Mouse (Mus musculus) liver, postnatal 0 days (tissue): ENCODE measurements around the gene Klhl41. TPM values are rescaled to one million over a fixed set of nuclear protein-coding genes. Genes with fewer than 3 reads are reported as not detected.
A peak's percentile ranks its signal among the peaks of the same experiment; 100 is the strongest.

Experiments used
- ATAC-seq: fragments of 200-750 bp; cut with Nextera tagmentation; 2 replicates; pipeline ENCODE4 v1.8.0; 2017; ENCODE audit warnings: mild to moderate bottlenecking, moderate library complexity
- DNase-seq: peaks from one replicate; pipeline ENCODE4 v3.0.0-alpha.2; 2016
- H3K27ac ChIP-seq: fragments of 300-500 bp; sonication (generic); 2 replicates; pipeline ENCODE4 v1.5.1; 2014; ENCODE audit warnings: antibody characterized with exemption, moderate library complexity, mild to moderate bottlenecking, low read depth
- H3K27me3 ChIP-seq: fragments of 300-500 bp; sonication (generic); 2 replicates; pipeline ENCODE4 v1.6.1; 2014; ENCODE audit warnings: low read length, control low read depth, mixed read lengths; ENCODE audit not compliant: insufficient read depth
- H3K36me3 ChIP-seq: fragments of 300-500 bp; sonication (generic); replicated peaks from 2 replicates; pipeline ENCODE4 v1.6.1; 2014; ENCODE audit warnings: mild to moderate bottlenecking, control low read depth, low read length, moderate library complexity, mixed read lengths; ENCODE audit not compliant: insufficient read depth
- H3K4me1 ChIP-seq: fragments of 300-500 bp; sonication (generic); 2 replicates; pipeline ENCODE4 v1.6.1; 2014; ENCODE audit warnings: antibody characterized with exemption, mild to moderate bottlenecking, control low read depth; ENCODE audit not compliant: insufficient read depth
- H3K4me2 ChIP-seq: fragments of 300-500 bp; sonication (generic); 2 replicates; pipeline ENCODE4 v1.6.1; 2014; ENCODE audit warnings: low read depth, mild to moderate bottlenecking, low read length, moderate library complexity, mixed read lengths
- H3K4me3 ChIP-seq: fragments of 300-500 bp; sonication (generic); 2 replicates; pipeline ENCODE4 v1.5.1; 2014; ENCODE audit warnings: low read depth, low read length
- H3K9ac ChIP-seq: fragments of 300-500 bp; sonication (generic); replicated peaks from 2 replicates; pipeline ENCODE4 v1.6.1; 2014; ENCODE audit warnings: mild to moderate bottlenecking, moderate library complexity
- H3K9me3 ChIP-seq: fragments of 300-500 bp; sonication (generic); 2 replicates; pipeline ENCODE4 v1.6.1; 2016; ENCODE audit warnings: mild to moderate bottlenecking, control low read depth, low read length, mixed read lengths
- CTCF ChIP-seq: sonication (generic); IDR thresholded peaks from 2 replicates; pipeline ENCODE4 v1.5.1; 2016; ENCODE audit warnings: antibody characterized with exemption, low read depth
- EP300 ChIP-seq: IDR thresholded peaks from 2 replicates; pipeline ENCODE4 v1.6.1; 2016; ENCODE audit warnings: antibody characterized with exemption, low read depth, mild to moderate bottlenecking
- WGBS: fragments of 180-500 bp; shearing (Covaris S2); extraction: QIAGEN DNeasy Blood & Tissue Kit; methylation state at CpG from one replicate; pipeline ENCODE4 v1.1.7; 2014; ENCODE audit not compliant: insufficient replicate concordance; 5-methylcytosine and 5-hydroxymethylcytosine counted together
- polyA plus RNA-seq: library from polyadenylated mRNA; unstranded; fragments of >200 nt; fragmentation: Nextera tagmentation; extraction: Ambion mirVana; gene quantifications from 2 replicates; pipeline ENCODE4 v1.2.1, GENCODE M21; 2015

The Klhl41 gene
- polyA plus RNA-seq, 1 experiment from 2014 or later: 0.11 TPM

DNA sequence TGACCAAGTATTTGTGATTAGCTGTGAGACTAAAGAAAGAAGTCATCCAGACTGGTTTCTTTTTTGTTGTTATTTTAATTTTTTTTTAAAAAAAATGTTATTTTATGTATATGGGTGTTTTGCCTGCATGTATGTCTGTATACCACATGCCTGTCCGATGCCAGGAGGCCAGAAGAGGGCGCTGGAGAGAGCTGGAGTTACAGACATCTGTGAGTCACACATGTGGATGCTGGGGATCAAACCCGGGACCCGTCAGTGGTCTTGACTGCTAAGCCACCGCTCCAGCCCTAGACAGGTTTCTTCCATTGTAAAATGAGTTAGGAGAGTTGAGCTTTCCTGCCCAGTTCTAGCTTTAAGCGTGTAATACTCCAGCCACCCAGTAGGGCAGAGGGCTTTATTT lies 10.1 kb downstream of the Klhl41 start:
- WGBS: 64% methylated on average over 6 of the region's 6 CpGs

DNA sequence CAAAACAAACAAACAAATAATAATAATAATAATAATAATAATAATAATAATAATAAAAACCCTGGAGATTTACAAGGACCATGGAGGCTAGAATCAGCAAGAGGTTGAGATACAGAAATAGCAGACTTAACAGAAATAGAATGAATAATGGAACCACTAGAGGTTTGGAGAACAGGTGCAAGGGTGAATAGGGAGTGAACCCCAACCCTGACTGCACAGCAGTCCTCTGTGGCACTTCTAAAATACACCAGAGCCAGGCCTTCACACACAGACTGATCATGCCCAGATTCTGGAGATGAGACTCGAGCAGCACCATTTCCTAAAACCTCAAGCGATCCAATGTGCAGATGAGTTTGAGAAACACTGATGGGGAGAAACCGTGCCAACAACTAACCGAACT lies 12.0 kb downstream of the Klhl41 start:
- H3K9me3 ChIP-seq: no peaks in the 10 kb centered on the region
- no peak overlapping the region for H3K27ac ChIP-seq
- no peaks in the 10 kb centered on the region for H3K27me3 ChIP-seq
- 82% methylated on average over 4 of the region's 4 CpGs for WGBS
- H3K9ac ChIP-seq: no peak overlapping the region
- DNase-seq: no peak
- TF ChIP-seq EP300 (no peak), CTCF (no peak)
- H3K4me1 ChIP-seq: no peaks in the 10 kb centered on the region
- no peaks in the 10 kb centered on the region for H3K36me3 ChIP-seq
- no peak for ATAC-seq
- H3K4me2 ChIP-seq: no peak overlapping the region
- H3K4me3 ChIP-seq: no peak overlapping the region

More for the DNA sequence above, 10.1 kb downstream of the Klhl41 start:
- Histone ChIP-seq H3K4me1 (no peaks in the 10 kb centered on the region), H3K27ac (no peak overlapping the region), H3K4me2 (no peak overlapping the region), H3K9me3 (no peaks in the 10 kb centered on the region), H3K36me3 (no peaks in the 10 kb centered on the region), H3K27me3 (no peaks in the 10 kb centered on the region), H3K4me3 (no peak overlapping the region), H3K9ac (no peak overlapping the region)
- ATAC-seq: no peak
- peak; percentile 43 for DNase-seq
- TF ChIP-seq CTCF (peak; percentile 37), EP300 (no peak)

DNA sequence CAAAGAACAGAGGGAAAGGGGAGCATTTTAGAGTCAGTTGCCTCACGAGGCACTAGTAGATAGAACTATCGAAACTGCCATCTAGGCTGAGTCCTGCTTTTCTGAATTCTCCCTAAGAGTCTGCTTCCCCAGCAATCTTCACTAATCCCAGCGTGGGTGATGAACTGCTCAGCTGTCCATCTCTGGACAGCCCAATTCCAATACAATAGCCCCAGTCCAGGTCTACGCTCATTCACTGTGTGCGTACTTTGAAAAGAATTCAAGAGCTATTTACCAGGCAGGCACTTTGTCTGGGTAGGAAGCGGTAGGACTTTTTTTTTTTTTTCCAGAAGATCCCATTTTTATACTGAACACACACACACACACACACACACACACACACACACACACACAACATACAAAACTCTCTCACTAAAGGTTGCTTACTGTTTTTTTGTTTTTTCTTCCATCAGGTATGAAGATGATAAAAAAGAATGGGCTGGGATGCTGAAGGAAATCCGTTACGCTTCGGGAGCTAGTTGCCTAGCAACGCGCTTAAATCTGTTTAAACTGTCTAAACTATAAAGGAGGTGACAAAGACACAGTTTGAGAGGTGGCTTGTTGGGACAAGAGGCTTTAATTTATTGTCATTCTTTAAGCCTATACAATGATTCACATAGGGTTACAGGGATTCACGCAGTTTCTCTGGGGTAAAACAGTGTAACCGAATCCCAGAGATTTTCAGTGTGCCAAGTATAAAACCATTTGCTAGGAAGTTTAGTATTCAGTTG lies 13.3 kb downstream of the Klhl41 start:
- DNase-seq (no peak), ATAC-seq (no peak)
- no peaks in the 10 kb centered on the region for H3K4me1 ChIP-seq
- H3K36me3 ChIP-seq: no peaks in the 10 kb centered on the region; the same call in 1 of the 2 replicates
- no peak overlapping the region for H3K27ac ChIP-seq
- H3K9me3 ChIP-seq: no peaks in the 10 kb centered on the region
- H3K27me3 ChIP-seq: no peaks in the 10 kb centered on the region
- H3K4me3 ChIP-seq: no peak overlapping the region
- 84% methylated on average over 13 of the region's 13 CpGs for WGBS
- H3K9ac ChIP-seq: no peak overlapping the region
- TF ChIP-seq EP300 (no peak), CTCF (no peak)
- H3K4me2 ChIP-seq: no peak overlapping the region

DNA sequence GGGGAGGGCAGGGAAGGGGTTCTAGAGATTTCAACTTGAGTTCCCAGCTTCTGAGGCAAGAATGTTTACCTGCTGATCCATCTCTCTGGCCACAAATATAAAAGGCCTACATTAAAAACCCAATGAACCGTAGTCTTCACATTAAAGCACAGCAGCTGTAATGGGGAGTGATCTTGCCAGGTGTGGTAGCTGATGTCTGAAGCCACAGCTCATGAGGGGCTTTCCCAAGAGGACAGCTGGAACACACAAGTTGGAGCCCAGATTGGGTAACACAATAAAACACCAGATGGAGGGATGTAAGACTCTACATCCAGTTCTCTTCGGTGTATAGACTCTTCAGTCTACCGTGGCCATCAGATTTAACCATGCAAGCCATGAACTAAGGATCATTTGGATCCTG lies 14.6 kb downstream of the Klhl41 start:
- WGBS: 89% methylated on average over 3 of the region's 3 CpGs
- DNase-seq: no peak
- H3K4me1 ChIP-seq: no peaks in the 10 kb centered on the region

DNA sequence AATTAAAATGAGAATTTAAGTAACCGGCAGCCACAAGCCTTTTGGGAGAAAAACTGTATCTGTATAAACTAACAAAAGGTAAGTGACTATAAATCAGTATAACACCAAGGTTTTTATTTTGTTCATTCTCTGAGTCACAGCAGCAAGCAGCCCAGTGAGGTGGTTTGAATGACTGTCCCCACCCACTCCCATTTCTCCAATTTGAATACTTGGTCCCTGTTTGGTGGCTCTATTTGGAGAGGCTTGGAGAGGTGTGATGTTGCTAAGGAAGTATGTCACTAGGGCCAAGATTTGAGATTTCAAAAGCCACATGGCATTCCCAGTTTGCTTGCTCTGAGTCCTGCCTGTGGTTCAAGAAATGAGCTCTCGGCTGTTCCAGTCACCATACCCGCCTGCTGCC lies 20.3 kb downstream of the Klhl41 start:
- DNase-seq (no peak), ATAC-seq (no peak)
- no peaks in the 10 kb centered on the region for H3K9me3 ChIP-seq
- no peak overlapping the region for H3K27ac ChIP-seq
- H3K4me2 ChIP-seq: no peak overlapping the region
- no peaks in the 10 kb centered on the region for H3K4me1 ChIP-seq
- H3K27me3 ChIP-seq: no peaks in the 10 kb centered on the region
- H3K4me3 ChIP-seq: no peak overlapping the region
- H3K36me3 ChIP-seq: peaks cover 22% of the 10 kb centered on the region
- TF ChIP-seq CTCF (no peak), EP300 (no peak)
- no peak overlapping the region for H3K9ac ChIP-seq
- 92% methylated on average over 3 of the region's 3 CpGs for WGBS

More for the DNA sequence above, 14.6 kb downstream of the Klhl41 start:
- Histone ChIP-seq H3K4me3 (no peak overlapping the region), H3K9ac (no peak overlapping the region), H3K9me3 (no peaks in the 10 kb centered on the region), H3K27me3 (no peaks in the 10 kb centered on the region), H3K36me3 (peaks cover 6% of the 10 kb centered on the region; the same call in 1 of the 2 replicates), H3K4me2 (no peak overlapping the region), H3K27ac (no peak overlapping the region)
- no peak for ATAC-seq
- TF ChIP-seq CTCF: no peak
- no peak for TF ChIP-seq EP300

DNA sequence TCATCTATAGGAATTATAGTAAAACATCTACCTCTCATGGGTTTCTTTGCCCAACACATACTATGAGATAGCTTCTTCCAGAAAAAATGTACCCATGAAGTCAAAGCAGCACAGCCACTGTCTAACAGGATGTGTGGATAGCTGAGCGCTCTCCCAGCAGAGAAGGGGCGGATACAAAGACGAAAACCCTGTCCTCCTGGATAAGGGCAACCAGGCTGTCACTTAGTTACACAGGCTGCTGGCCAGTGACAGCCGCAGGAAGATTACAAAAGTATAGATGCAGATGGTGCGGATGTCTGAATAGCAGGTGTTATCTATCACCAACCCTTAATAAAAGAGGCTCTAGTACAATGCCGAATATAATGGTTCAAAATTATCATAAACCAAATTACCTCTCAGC lies 20.9 kb downstream of the Klhl41 start:
- Histone ChIP-seq H3K9me3 (no peaks in the 10 kb centered on the region), H3K9ac (no peak overlapping the region), H3K4me3 (no peak overlapping the region), H3K27me3 (no peaks in the 10 kb centered on the region), H3K4me2 (no peak overlapping the region), H3K4me1 (no peaks in the 10 kb centered on the region), H3K36me3 (peaks cover 22% of the 10 kb centered on the region), H3K27ac (no peak overlapping the region)
- no peak for ATAC-seq
- DNase-seq: no peak
- TF ChIP-seq CTCF: no peak
- no peak for TF ChIP-seq EP300
- WGBS: 89% methylated on average over 6 of the region's 6 CpGs
